Mouse (Mus musculus) lung, postnatal 0 days (tissue): ENCODE results near the gene Slc39a8. TPM values are rescaled to one million over a fixed set of nuclear protein-coding genes. Genes with fewer than 3 reads are reported as not detected.

Experiments
- ATAC-seq: fragments of 200-750 bp; cut with Nextera tagmentation; 2 replicates; pipeline ENCODE4 v1.8.0; 2017; ENCODE audit warnings: moderate library complexity
- DNase-seq: peaks from one replicate; pipeline ENCODE4 v3.0.0-alpha.2; 2016; ENCODE audit warnings: low spot score
- H3K27ac ChIP-seq: fragments of 300-500 bp; sonication (generic); 2 replicates; pipeline ENCODE4 v1.5.1; 2014; ENCODE audit warnings: antibody characterized with exemption, mild to moderate bottlenecking, low read length, mixed read lengths
- H3K27me3 ChIP-seq: fragments of 300-500 bp; sonication (generic); replicated peaks from 2 replicates; pipeline ENCODE4 v1.6.1; 2014; ENCODE audit warnings: low read length, mixed read lengths; ENCODE audit not compliant: insufficient read depth
- H3K36me3 ChIP-seq: fragments of 300-500 bp; sonication (generic); 2 replicates; pipeline ENCODE4 v1.6.1; 2014; ENCODE audit warnings: low read length, mixed read lengths; ENCODE audit not compliant: insufficient read depth
- H3K4me1 ChIP-seq: fragments of 300-500 bp; sonication (generic); 2 replicates; pipeline ENCODE4 v1.6.1; 2014; ENCODE audit warnings: antibody characterized with exemption, low read depth, low read length, mixed read lengths; ENCODE audit not compliant: insufficient read depth
- H3K4me2 ChIP-seq: fragments of 300-500 bp; sonication (generic); replicated peaks from 2 replicates; pipeline ENCODE4 v1.6.1; 2014; ENCODE audit warnings: low read depth, mild to moderate bottlenecking, low read length, moderate library complexity, mixed read lengths
- H3K4me3 ChIP-seq: fragments of 300-500 bp; sonication (generic); 2 replicates; pipeline ENCODE4 v1.5.1; 2014; ENCODE audit warnings: low read depth, low read length
- H3K9ac ChIP-seq: fragments of 300-500 bp; sonication (generic); replicated peaks from 2 replicates; pipeline ENCODE4 v1.6.1; 2014; ENCODE audit warnings: low read depth, mild to moderate bottlenecking
- H3K9me3 ChIP-seq: fragments of 300-500 bp; sonication (generic); 2 replicates; pipeline ENCODE4 v1.6.1; 2016; ENCODE audit warnings: low read length, mixed read lengths
- CTCF ChIP-seq: IDR thresholded peaks from 2 replicates; pipeline ENCODE4 v1.5.1; 2016; ENCODE audit warnings: antibody characterized with exemption, mild to moderate bottlenecking
- EP300 ChIP-seq: IDR thresholded peaks from 2 replicates; pipeline ENCODE4 v1.6.1; 2016; ENCODE audit warnings: antibody characterized with exemption, mild to moderate bottlenecking, control low read depth
- WGBS: fragments of 180-500 bp; shearing (Covaris S2); extraction: QIAGEN DNeasy Blood & Tissue Kit; methylation state at CpG from one replicate; pipeline ENCODE4 v1.1.7; 2014; 5-methylcytosine and 5-hydroxymethylcytosine counted together
- polyA plus RNA-seq: library from polyadenylated mRNA; unstranded; fragments of >200 nt; fragmentation: Nextera tagmentation; extraction: Ambion mirVana; gene quantifications from 2 replicates; pipeline ENCODE4 v1.2.1, GENCODE M21; 2015

The Slc39a8 gene
- 57.4 and 93.5 TPM in 2 replicates for polyA plus RNA-seq

GRCm38 (mm10) chr3:135825016-135825753, at the start of gene Slc39a8:
Gene Slc39a8, plus strand, starts transcription at chr3:135825279.
- H3K27me3 ChIP-seq: no peaks in the 10 kb centered on the region
- under 1% methylated on average over 22 of the region's 22 CpGs for WGBS
- H3K4me2 ChIP-seq: peak within 1 kb of the TSS; percentile 98
- DNase-seq (peak; percentile 93), ATAC-seq (peak; percentile 96)
- no peaks in the 10 kb centered on the region for H3K36me3 ChIP-seq
- TF ChIP-seq CTCF (peak; percentile 70), EP300 (no peak)
- peak within 1 kb of the TSS; percentile 55 for H3K4me3 ChIP-seq
- peak within 1 kb of the TSS; percentile 87 for H3K27ac ChIP-seq
- H3K9ac ChIP-seq: peak within 1 kb of the TSS; percentile 44
- no peaks in the 10 kb centered on the region for H3K9me3 ChIP-seq
- H3K4me1 ChIP-seq: no peaks in the 10 kb centered on the region

DNA sequence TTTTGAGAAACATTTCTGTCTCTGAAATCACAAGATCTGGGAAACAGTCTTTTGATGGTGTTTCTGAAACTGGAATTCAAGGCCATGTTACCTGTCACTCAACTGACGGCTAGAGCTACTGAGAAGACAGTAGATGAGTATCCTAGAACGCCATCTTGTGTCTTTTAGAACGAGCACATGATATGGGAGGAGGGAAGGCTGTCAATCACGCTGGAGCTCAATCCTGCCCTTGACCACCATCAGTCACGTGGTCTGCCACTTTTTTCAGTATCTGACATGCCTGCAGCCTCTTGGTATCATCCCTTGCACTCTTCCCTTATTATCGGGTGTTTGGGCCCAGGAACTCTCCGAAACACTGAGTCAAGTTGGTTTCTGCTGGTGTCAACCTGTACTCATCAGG, 40.0 kb upstream of the Slc39a8 start:
- no peaks in the 10 kb centered on the region for H3K4me1 ChIP-seq
- no peak for TF ChIP-seq CTCF
- TF ChIP-seq EP300: no peak
- no peak overlapping the region for H3K9ac ChIP-seq
- no peak overlapping the region for H3K4me3 ChIP-seq
- H3K27ac ChIP-seq: no peak overlapping the region
- no peak overlapping the region for H3K4me2 ChIP-seq
- no peaks in the 10 kb centered on the region for H3K9me3 ChIP-seq
- WGBS: 80% methylated on average over 7 of the region's 7 CpGs
- DNase-seq (no peak), ATAC-seq (no peak)
- no peaks in the 10 kb centered on the region for H3K36me3 ChIP-seq
- H3K27me3 ChIP-seq: no peaks in the 10 kb centered on the region

DNA sequence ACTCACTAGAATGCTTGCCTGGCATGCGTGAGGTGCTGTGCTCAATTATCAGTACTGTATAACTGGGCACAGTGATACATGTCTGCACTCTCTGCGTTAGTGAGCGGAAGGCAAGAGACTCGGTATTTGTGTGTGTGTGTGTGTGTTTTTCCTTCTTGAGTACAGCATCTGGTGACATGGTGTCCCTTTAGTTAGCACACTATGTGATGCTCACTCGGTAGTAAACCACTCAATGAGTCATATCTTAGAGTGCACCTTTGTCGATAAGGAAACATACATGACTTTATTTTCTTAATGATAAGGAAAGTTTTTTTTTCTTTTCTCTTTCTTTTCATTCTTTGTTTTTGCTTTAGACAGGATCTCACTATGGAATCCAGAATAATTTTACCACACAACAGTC, 29.0 kb upstream of the Slc39a8 start:
- 78% methylated on average over 6 of the region's 6 CpGs for WGBS
- no peak for DNase-seq
- ATAC-seq: no peak; the same call in 1 of the 2 replicates
- Histone ChIP-seq H3K9me3 (no peaks in the 10 kb centered on the region), H3K4me3 (no peak overlapping the region), H3K4me1 (no peaks in the 10 kb centered on the region), H3K9ac (no peak overlapping the region), H3K27ac (no peak overlapping the region), H3K27me3 (no peaks in the 10 kb centered on the region), H3K4me2 (no peak overlapping the region), H3K36me3 (no peaks in the 10 kb centered on the region)
- no peak for TF ChIP-seq CTCF
- peak; percentile 79 for TF ChIP-seq EP300

- Histone ChIP-seq H3K4me3 (no peak overlapping the region), H3K4me2 (no peak overlapping the region), H3K9ac (no peak overlapping the region), H3K27me3 (no peaks in the 10 kb centered on the region), H3K4me1 (no peaks in the 10 kb centered on the region), H3K9me3 (no peaks in the 10 kb centered on the region), H3K27ac (no peak overlapping the region), H3K36me3 (no peaks in the 10 kb centered on the region)
- WGBS: 32% methylated on average over 3 of the region's 3 CpGs
- ATAC-seq: no peak
- TF ChIP-seq EP300 (no peak), CTCF (no peak)
- DNase-seq: no peak
These were observed 26.8 kb upstream of the Slc39a8 start for GRCm38 (mm10) chr3:135798241-135798640.

- no peak for ATAC-seq
- no peaks in the 10 kb centered on the region for H3K9me3 ChIP-seq
- 10% methylated on average over 1 of the region's 1 CpGs for WGBS
- no peaks in the 10 kb centered on the region for H3K27me3 ChIP-seq
- H3K4me1 ChIP-seq: no peaks in the 10 kb centered on the region
- H3K36me3 ChIP-seq: no peaks in the 10 kb centered on the region
- H3K27ac ChIP-seq: no peak overlapping the region
- no peak overlapping the region for H3K4me2 ChIP-seq
- TF ChIP-seq EP300 (no peak), CTCF (no peak)
- no peak overlapping the region for H3K4me3 ChIP-seq
- DNase-seq: peak; percentile 18
- no peak overlapping the region for H3K9ac ChIP-seq
These were observed 26.4 kb upstream of the Slc39a8 start for GRCm38 (mm10) chr3:135798665-135799064.

DNA sequence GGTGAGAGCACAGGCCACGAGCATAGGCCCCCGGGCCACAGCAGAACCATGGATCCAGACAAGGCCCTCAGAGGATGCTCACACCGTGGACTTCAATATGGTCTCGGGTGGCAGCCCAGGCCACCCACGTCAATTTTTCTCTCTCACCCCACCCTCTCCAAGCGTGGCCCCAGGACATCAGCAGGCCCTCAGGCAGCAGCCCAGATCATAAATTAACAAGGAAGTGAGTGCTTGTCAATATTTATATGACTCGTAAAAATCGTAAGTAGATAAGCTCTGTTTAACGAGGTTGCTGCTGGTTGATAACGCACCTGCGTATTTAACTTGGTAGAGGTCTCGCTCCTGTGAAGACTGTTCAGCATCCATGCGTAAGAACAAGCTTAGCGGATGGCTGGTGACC, 10.4 kb upstream of the Slc39a8 start:
- Histone ChIP-seq H3K27ac (no peak overlapping the region), H3K9ac (no peak overlapping the region), H3K9me3 (no peaks in the 10 kb centered on the region), H3K4me2 (no peak overlapping the region), H3K36me3 (no peaks in the 10 kb centered on the region), H3K4me1 (no peaks in the 10 kb centered on the region), H3K4me3 (no peak overlapping the region), H3K27me3 (no peaks in the 10 kb centered on the region)
- DNase-seq (no peak), ATAC-seq (no peak)
- TF ChIP-seq CTCF (no peak), EP300 (no peak)
- 51% methylated on average over 14 of the region's 14 CpGs for WGBS
